Mouse (Mus musculus) adipocyte (in vitro differentiated cells): Measurements from ENCODE around the gene Amy2a4.
"Not testable (repeated sequence)": the region's sequence is repeated elsewhere in the genome, so short reads cannot be mapped to it uniquely, and the experiment has no call there.

Experiments
- DNase-seq: peaks from one replicate; pipeline ENCODE4 v3.0.0-alpha.2; 2016; ENCODE audit warnings: low spot score

The Amy2a4 gene

GRCm38 (mm10) chr3:113291349-113291748 lies at the start of gene Amy2a4:
Amy2a4 (minus strand) TSS chr3:113291449.
- not testable (repeated sequence) for DNase-seq

DNA sequence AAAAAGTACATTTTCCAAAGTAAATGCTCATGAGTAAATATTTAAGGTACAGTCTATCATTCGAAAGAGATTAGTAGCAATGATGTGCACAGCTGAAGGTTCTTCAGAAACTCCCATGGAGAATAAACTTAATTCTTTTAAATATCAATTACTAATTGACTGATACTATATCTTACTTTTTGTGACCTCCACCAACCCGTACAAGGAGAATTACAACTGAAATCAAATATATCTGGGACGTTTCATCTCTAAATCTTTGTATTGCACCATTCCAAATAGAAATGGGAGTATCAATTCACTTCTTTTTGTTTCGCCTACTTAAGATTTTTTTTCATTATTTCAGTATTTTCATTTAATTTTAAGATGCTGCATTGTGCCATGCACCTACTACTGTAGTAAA lies 32.7 kb upstream of the Amy2a4 start, which contains the start of gene Amy2a3:
Gene Amy2a3, minus strand, starts transcription at position 101 of the 400 bp plus-strand sequence.
- not testable (repeated sequence) for DNase-seq

- DNase-seq = not testable (repeated sequence)
Observed at GRCm38 (mm10) chr3:113312937-113313336, 21.7 kb upstream of the Amy2a4 start.

- DNase-seq = not testable (repeated sequence)
Observed at GRCm38 (mm10) chr3:113280285-113280684, 11.0 kb downstream of the Amy2a4 start.

DNA sequence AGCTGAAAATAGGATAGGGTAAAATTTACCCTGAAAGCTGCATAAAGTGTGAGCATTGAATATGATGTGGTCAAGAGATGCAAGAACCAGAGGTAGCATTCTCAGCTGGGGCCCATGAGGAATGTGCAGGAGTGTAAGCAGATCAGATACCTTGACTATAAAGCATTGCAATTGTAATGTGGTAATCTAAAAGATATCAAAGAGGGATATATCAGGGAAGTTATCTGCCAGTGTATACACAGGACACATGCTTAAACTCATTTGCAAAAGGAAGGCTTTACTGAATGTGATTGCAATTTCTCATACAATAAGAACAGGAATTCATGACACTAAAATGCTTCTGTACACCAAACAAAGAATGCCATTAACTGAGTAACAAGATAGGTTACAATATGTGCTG lies 11.7 kb downstream of the Amy2a4 start:
- DNase-seq = not testable (repeated sequence)

DNA sequence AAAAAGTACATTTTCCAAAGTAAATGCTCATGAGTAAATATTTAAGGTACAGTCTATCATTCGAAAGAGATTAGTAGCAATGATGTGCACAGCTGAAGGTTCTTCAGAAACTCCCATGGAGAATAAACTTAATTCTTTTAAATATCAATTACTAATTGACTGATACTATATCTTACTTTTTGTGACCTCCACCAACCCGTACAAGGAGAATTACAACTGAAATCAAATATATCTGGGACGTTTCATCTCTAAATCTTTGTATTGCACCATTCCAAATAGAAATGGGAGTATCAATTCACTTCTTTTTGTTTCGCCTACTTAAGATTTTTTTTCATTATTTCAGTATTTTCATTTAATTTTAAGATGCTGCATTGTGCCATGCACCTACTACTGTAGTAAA lies 32.5 kb downstream of the Amy2a4 start, which contains the start of gene Amy2a5:
Gene Amy2a5, minus strand, starts transcription at position 101 of the 400 bp plus-strand sequence.
- DNase-seq = not testable (repeated sequence)
